Comparison of ENCODE assay signal across 7 mouse cellular contexts in genomic region chr11:53763496-53764140, GRCm38 (mm10). TPM values are rescaled to one million over a fixed set of nuclear protein-coding genes. Genes with fewer than 3 reads are reported as not detected.
DNase-seq lines count a peak whose midpoint lies in the region; ATAC-seq lines count a peak whose summit lies in the region.

No protein-coding gene starts in this region.

- H3K4me2 ChIP-seq in midbrain, embryonic 11.5 days, result peak overlapping the region; percentile 46

- ATAC-seq in granulocyte monocyte progenitor cell, adult 5-6 weeks (replicated peaks; ENCODE audit: poor library complexity, severe bottlenecking), result peak; percentile 87
- peak; percentile 80 for ATAC-seq in midbrain, embryonic 11.5 days (ENCODE audit: low FRiP score)

- peak overlapping the region; percentile 88 for H3K27ac ChIP-seq in embryonic facial prominence, embryonic 10.5 days (replicated peaks)
- no peak overlapping the region for H3K27ac ChIP-seq in midbrain, embryonic 11.5 days (ENCODE audit: low read depth, low read length)

- peak; percentile 92 for DNase-seq in adrenal gland, adult 8-10 months
- DNase-seq in embryonic facial prominence, embryonic 10.5 days (ENCODE audit: low spot score), result peak; percentile 83
- DNase-seq in kidney, adult 11 months, result peak; percentile 92
- peak; percentile 75 for DNase-seq in left cerebral cortex, postnatal 4 days
- DNase-seq in midbrain, embryonic 11.5 days (ENCODE audit: low spot score, missing footprints), result peak; percentile 95
- peak; percentile 92 for DNase-seq in skeletal muscle tissue, adult 2 months (ENCODE audit: low read depth, low spot score)

- peaks cover 89% of the 10 kb centered on the region for H3K27me3 ChIP-seq in embryonic facial prominence, embryonic 10.5 days (replicated peaks; ENCODE audit: low read depth, poor library complexity, severe bottlenecking)
- H3K27me3 ChIP-seq in midbrain, embryonic 11.5 days (ENCODE audit: control insufficient read depth, insufficient read depth, low read length), result peaks cover 35% of the 10 kb centered on the region

- H3K4me1 ChIP-seq in embryonic facial prominence, embryonic 10.5 days, result peaks cover 52% of the 10 kb centered on the region
- H3K4me1 ChIP-seq in midbrain, embryonic 11.5 days (ENCODE audit: control insufficient read depth, insufficient read depth, low read length), result peaks cover 20% of the 10 kb centered on the region

- H3K9ac ChIP-seq in midbrain, embryonic 11.5 days (ENCODE audit: low read length), result peak overlapping the region; percentile 64

- intact Hi-C loops in left cerebral cortex, postnatal 4 days (cut with DNase I), result no loop called here

- H3K9me3 ChIP-seq in embryonic facial prominence, embryonic 10.5 days, result no peaks in the 10 kb centered on the region
- no peaks in the 10 kb centered on the region for H3K9me3 ChIP-seq in midbrain, embryonic 11.5 days (ENCODE audit: control insufficient read depth, low read length)

- no peaks in the 10 kb centered on the region for H3K36me3 ChIP-seq in embryonic facial prominence, embryonic 10.5 days (replicated peaks)
- H3K36me3 ChIP-seq in midbrain, embryonic 11.5 days (ENCODE audit: control insufficient read depth, insufficient read depth, low read length), result no peaks in the 10 kb centered on the region

- WGBS in embryonic facial prominence, embryonic 10.5 days, result 2% methylated on average over 33 of the region's 33 CpGs
- 4% methylated on average over 33 of the region's 33 CpGs for WGBS in midbrain, embryonic 11.5 days

- H3K4me3 ChIP-seq in embryonic facial prominence, embryonic 10.5 days, result peak overlapping the region; percentile 54
- peak overlapping the region; percentile 23 for H3K4me3 ChIP-seq in midbrain, embryonic 11.5 days (ENCODE audit: low read depth, low read length)

RNA-seq across cellular contexts. Expression of gene Irf1, which starts 6.2 kb away (rescaled TPM):
- 10 to 100 TPM; 29.0 to 50.6 (median 43.2) TPM for total RNA-seq in adrenal gland, adult 8-10 months (2022)
- polyA plus RNA-seq in embryonic facial prominence, embryonic 10.5 days (2016; fragmentation: Nextera tagmentation; extraction: Ambion mirVana), result 5.6 and 7.0 TPM in 2 replicates
- 37.5 and 41.7 TPM in 2 replicates for total RNA-seq in granulocyte monocyte progenitor cell, adult 5-6 weeks (2014; fragmentation: Nextera tagmentation)
- 41.3 and 55.9 TPM in 2 replicates for total RNA-seq in granulocyte monocyte progenitor cell, adult 5-6 weeks (2017)
- 1 to 10 TPM; 2.9 to 4.2 TPM for total RNA-seq in left cerebral cortex, postnatal 4 days (2021)
- 2.8 and 3.7 TPM in 2 replicates for polyA plus RNA-seq in midbrain, embryonic 11.5 days (2014; fragmentation: Nextera tagmentation; extraction: Ambion mirVana)

RNA-seq across cellular contexts. Expression of gene Gm17334, which starts 9.4 kb away (rescaled TPM):
- 1 to 10 TPM in 2 of 4 experiments, under 1 TPM in 2; 0.84 to 1.5 (median 1.1) TPM for total RNA-seq in adrenal gland, adult 8-10 months (2022)
- polyA plus RNA-seq in embryonic facial prominence, embryonic 10.5 days (2016; fragmentation: Nextera tagmentation; extraction: Ambion mirVana), result not detected in 2 replicates
- total RNA-seq in granulocyte monocyte progenitor cell, adult 5-6 weeks (2014; fragmentation: Nextera tagmentation), result 2.5 and 4.8 TPM in 2 replicates
- total RNA-seq in granulocyte monocyte progenitor cell, adult 5-6 weeks (2017), result not detected in 2 replicates
- total RNA-seq in left cerebral cortex, postnatal 4 days (2021), result not detected
- not detected in 2 replicates for polyA plus RNA-seq in midbrain, embryonic 11.5 days (2014; fragmentation: Nextera tagmentation; extraction: Ambion mirVana)

RNA-seq across cellular contexts. Expression of gene Il5, which starts 43.0 kb away (rescaled TPM):
- not detected for total RNA-seq in adrenal gland, adult 8-10 months (2022)
- not detected in 2 replicates for polyA plus RNA-seq in embryonic facial prominence, embryonic 10.5 days (2016; fragmentation: Nextera tagmentation; extraction: Ambion mirVana)
- total RNA-seq in granulocyte monocyte progenitor cell, adult 5-6 weeks (2014; fragmentation: Nextera tagmentation), result not detected in 2 replicates
- total RNA-seq in granulocyte monocyte progenitor cell, adult 5-6 weeks (2017), result not detected in 2 replicates
- total RNA-seq in left cerebral cortex, postnatal 4 days (2021), result not detected
- polyA plus RNA-seq in midbrain, embryonic 11.5 days (2014; fragmentation: Nextera tagmentation; extraction: Ambion mirVana), result not detected in 2 replicates

RNA-seq across cellular contexts. Expression of gene Rad50, which starts 56.5 kb away (rescaled TPM):
- total RNA-seq in adrenal gland, adult 8-10 months (2022), result 10 to 100 TPM; 15.2 to 21.9 (median 18.6) TPM
- polyA plus RNA-seq in embryonic facial prominence, embryonic 10.5 days (2016; fragmentation: Nextera tagmentation; extraction: Ambion mirVana), result 24.6 and 25.8 TPM in 2 replicates
- 58.0 and 59.9 TPM in 2 replicates for total RNA-seq in granulocyte monocyte progenitor cell, adult 5-6 weeks (2014; fragmentation: Nextera tagmentation)
- total RNA-seq in granulocyte monocyte progenitor cell, adult 5-6 weeks (2017), result 67.4 and 85.2 TPM in 2 replicates
- 10 to 100 TPM; 10.1 to 11.3 TPM for total RNA-seq in left cerebral cortex, postnatal 4 days (2021)
- polyA plus RNA-seq in midbrain, embryonic 11.5 days (2014; fragmentation: Nextera tagmentation; extraction: Ambion mirVana), result 20.7 and 21.7 TPM in 2 replicates

Comparison
In these comparisons a context has a peak if more than half of its experiments do, and no peak if none do; other contexts are left out.
1. RNA of gene Irf1, which starts 6.2 kb away (total RNA-seq): 37.5 to 55.9 TPM in granulocyte monocyte progenitor cell, adult 5-6 weeks and 29.0 to 50.6 TPM in adrenal gland, adult 8-10 months; 2.9 to 4.2 TPM in left cerebral cortex, postnatal 4 days; every median in the first group is over 4 times any median in the second.
2. Peak in every context shown above with its lines, with median percentiles within 50 percentile points of each other: DNase-seq.